Mouse (Mus musculus) T-helper 17 cell (primary cell): Measurements from ENCODE around the gene Itpkb.

Source experiments
- in situ Hi-C, 2 experiments: fragments of 300-600 bp; cut with MboI, MseI; formaldehyde crosslinking; loops; 1 replicate in 1 of 2; 2 replicates in 1 of 2; pipeline ENCODE4 v1.15.1; 2025; ENCODE audit warnings: high pct_unique_total_duplicates in 2 of 2

Gene Itpkb

GRCm38 (mm10) chr1:180330145-180330706, at the start of gene Itpkb:
Itpkb (plus strand) TSS chr1:180330485.
- in situ Hi-C loops = loop anchor here (5.0 kb wide), 3 partner anchors 37 to 72 kb away; no protein-coding TSS in a partner anchor

DNA sequence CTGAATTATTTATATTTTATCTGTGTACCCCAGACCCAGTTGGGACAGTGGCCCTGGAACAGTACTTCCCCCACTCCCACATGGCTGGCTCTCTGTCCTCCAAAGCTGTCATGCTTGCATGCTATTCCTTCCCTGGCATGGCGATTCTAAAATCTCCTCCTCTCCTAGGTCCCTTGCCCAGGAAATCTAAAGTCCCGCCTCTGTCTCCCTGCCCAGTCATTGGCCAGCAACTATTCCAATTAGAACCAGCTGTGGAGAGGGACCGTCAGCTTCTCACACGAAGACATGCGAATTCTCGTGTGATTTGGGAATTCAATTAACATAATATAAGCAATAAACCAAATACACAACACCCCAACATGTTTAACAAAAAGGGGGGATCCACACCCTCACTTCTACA, 47.7 kb upstream of the Itpkb start:
- in situ Hi-C loops = no loop called here

- in situ Hi-C loops = no loop called here
These were observed 46.2 kb upstream of the Itpkb start for GRCm38 (mm10) chr1:180283813-180284768.

GRCm38 (mm10) chr1:180286081-180286831, 44.0 kb upstream of the Itpkb start:
- in situ Hi-C loops = loop anchor here in 1 of 2 experiments (5.0 kb wide), 1 partner anchor 46 kb away; the partner anchor contains the start of gene Itpkb

GRCm38 (mm10) chr1:180288227-180288626, 42.1 kb upstream of the Itpkb start:
- in situ Hi-C loops = loop anchor here in 1 of 2 experiments (5.0 kb wide), 1 partner anchor 44 kb away; the partner anchor contains the start of gene Itpkb

DNA sequence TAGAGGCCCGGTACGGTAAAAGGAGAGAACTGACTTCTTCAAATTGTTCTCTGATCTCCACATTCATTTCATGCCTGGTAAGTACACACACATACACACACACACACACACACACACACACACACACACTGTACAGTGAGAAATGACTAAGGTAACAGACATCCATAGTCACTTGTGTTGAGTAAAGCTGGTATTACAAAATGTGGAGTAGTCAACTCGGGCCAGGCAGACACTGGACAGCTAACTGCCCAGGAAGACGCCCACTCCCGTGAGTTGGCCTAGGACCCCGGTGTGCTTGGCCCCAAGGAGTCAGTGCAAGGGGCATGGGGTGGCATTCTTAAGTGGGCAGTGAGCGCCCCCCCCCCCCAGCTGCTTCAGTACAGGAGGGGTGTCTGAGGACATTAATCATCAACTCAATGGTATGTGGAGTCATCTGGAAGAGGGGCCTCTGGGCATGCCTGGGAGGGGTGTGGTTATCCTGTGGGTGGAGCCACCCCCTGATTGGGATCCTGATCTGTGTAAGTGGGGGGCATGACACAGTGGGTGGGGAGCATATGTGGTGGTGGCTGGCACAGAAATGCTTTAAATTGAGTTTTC, 41.3 kb upstream of the Itpkb start:
- in situ Hi-C loops = loop anchor here in 1 of 2 experiments (5.0 kb wide), 1 partner anchor 43 kb away; the partner anchor contains the start of gene Itpkb

DNA sequence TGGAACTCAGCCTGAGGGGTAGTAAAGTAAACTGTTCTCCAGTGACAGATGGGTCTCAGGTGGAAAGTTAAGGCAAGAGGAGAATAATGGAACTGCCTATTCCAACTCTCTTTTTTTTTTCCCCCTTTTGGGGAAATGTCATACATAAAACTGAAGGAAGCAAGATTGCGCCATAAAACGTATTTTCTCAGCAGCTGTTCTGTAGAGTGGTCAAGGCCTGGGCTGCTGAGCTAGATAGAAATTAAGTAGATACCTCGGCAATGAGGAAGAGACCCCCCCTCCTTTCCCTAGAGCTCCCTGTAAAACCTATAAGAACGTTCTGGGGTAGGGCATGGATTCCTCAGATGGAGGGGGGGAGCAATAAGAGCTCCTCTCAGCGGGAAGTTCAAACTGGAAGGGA, 40.5 kb upstream of the Itpkb start:
- in situ Hi-C loops = loop anchor here in 1 of 2 experiments (5.0 kb wide), 1 partner anchor 43 kb away; the partner anchor contains the start of gene Itpkb

GRCm38 (mm10) chr1:180290358-180290757, 39.9 kb upstream of the Itpkb start:
- in situ Hi-C loops = no loop called here

DNA sequence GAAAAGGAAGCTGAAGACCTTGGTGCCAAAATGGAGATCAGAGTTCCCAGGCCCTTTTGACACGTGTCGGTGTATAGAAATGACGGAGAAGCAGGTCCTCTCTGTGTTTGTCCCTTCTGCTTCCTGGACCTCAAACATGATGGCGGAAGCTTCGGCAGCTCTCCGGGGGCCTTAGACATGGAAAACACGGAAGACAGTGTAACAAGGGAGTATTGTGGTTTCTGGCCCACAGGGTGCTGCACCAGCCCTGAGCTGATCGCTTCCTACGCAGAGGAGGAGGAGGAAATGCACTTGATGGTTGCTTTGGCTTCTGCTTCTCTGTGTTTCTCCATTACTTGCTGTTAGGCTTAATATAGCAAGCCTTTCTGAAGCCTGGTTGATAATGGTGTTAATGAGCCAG, 34.2 kb upstream of the Itpkb start:
- in situ Hi-C loops = no loop called here

DNA sequence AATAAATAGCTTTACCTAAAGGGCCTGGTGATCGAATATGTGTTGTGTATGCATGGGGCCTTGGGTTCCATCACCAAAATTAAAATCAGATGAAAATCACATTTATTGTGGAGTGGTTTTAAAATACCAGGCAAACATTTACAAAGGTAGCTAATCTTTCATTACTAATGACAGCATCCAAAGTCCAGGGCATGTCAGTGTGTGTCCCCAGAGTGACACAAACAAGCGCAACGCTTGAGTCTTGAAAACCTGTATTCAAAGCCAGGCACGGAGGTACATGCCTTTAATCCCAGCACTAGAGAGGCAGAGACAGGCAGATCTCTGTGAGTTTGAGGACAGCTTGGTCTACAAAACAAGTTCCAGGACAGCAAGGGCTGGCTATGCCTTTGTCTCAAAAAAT, 30.6 kb upstream of the Itpkb start:
- in situ Hi-C loops = loop anchor here in 1 of 2 experiments (25.0 kb wide), 1 partner anchor 1138 kb away; no protein-coding TSS in a partner anchor

DNA sequence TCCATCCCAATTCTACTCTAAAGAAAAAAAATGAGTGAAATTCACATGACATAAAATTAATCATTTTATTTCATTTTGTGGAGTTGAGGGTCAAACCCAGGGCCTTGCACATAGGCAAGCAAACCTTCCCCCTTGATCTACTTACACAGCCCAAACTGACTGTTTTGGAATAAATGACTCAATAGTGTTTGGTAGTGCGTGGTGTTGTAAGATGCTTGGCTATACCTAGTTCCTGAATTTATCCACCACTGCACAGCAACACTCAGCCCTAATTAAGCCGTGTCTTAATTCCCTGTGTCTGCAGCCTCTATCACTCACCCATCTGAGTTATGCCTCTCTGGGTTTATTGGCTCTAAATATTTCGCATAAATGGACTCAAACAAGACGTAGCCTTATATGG, 30.0 kb upstream of the Itpkb start:
- in situ Hi-C loops = loop anchor here in 1 of 2 experiments (25.0 kb wide), 1 partner anchor 1137 kb away; no protein-coding TSS in a partner anchor

DNA sequence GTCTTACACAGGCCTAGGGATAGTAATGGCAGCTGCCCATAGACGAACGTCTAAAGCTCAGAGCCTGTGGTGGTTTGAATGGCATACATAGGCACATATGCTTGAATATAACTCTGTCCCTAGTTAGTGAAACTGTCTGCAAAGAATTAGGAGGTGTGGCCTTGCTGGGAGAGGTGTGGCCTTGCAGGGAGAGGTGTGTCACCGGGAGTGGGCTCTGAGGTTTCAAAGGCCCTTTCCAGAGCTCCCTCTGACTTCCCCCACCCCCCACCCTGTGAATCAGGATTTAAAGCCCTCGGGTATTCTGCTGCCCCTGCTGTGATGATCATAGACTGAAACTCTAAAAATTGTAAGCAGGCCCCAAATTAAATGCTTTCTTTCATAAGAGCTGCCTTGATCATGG, 29.3 kb upstream of the Itpkb start:
- in situ Hi-C loops = loop anchor here in 1 of 2 experiments (25.0 kb wide), 1 partner anchor 1136 kb away; no protein-coding TSS in a partner anchor

- in situ Hi-C loops = loop anchor here in 1 of 2 experiments (25.0 kb wide), 1 partner anchor 1135 kb away; no protein-coding TSS in a partner anchor
These were observed 27.8 kb upstream of the Itpkb start for GRCm38 (mm10) chr1:180302253-180303120.

- in situ Hi-C loops = loop anchor here in 1 of 2 experiments (25.0 kb wide), 1 partner anchor 1134 kb away; no protein-coding TSS in a partner anchor
These were observed 26.7 kb upstream of the Itpkb start for GRCm38 (mm10) chr1:180303600-180303999.

GRCm38 (mm10) chr1:180306889-180307288, 23.4 kb upstream of the Itpkb start:
- in situ Hi-C loops = loop anchor here in 1 of 2 experiments (25.0 kb wide), 1 partner anchor 1130 kb away; no protein-coding TSS in a partner anchor

- in situ Hi-C loops = loop anchor here in 1 of 2 experiments (25.0 kb wide), 1 partner anchor 1130 kb away; no protein-coding TSS in a partner anchor
These were observed 22.6 kb upstream of the Itpkb start for GRCm38 (mm10) chr1:180307661-180308060.

- in situ Hi-C loops = loop anchor here in 1 of 2 experiments (25.0 kb wide), 1 partner anchor 1128 kb away; no protein-coding TSS in a partner anchor
These were observed 21.4 kb upstream of the Itpkb start for GRCm38 (mm10) chr1:180308897-180309296.

GRCm38 (mm10) chr1:180312286-180312685, 18.0 kb upstream of the Itpkb start:
- in situ Hi-C loops = loop anchor here in 1 of 2 experiments (25.0 kb wide), 1 partner anchor 1125 kb away; no protein-coding TSS in a partner anchor

DNA sequence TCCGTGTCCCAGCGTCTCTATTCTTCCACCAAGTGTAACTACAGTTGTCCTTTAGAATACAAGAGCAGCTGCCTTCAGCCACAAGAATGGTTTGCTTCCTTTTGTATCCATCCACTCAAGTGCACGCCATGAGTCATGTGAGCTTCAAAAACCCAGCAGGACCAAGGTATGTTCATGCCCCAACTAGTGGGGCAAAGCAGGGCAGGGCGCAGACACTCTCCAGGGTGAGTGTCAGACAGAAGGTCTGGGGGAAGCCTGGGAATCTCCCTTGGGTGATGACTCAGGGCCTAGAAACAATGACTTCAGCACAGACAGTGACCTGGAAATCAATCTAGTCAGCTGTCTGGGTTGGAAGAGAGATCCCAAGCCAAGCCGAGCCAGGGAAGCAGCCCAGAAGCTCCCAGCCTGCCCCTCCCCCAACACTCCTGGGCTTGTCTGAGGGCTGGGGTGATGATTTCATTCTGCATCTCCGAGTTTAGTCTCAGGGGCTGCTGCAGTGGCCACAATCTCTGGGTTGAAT, 17.4 kb upstream of the Itpkb start:
- in situ Hi-C loops = loop anchor here in 1 of 2 experiments (25.0 kb wide), 1 partner anchor 1124 kb away; no protein-coding TSS in a partner anchor
